Mouse (Mus musculus): ENCODE data around the gene Mkln1. TPM values are rescaled to one million over a fixed set of nuclear protein-coding genes. Genes with fewer than 3 reads are reported as not detected.

Gene Mkln1
- total RNA-seq (2015) = 139 and 155 TPM in 2 replicates
- 148 and 160 TPM in 2 replicates for total RNA-seq (2017)

DNA sequence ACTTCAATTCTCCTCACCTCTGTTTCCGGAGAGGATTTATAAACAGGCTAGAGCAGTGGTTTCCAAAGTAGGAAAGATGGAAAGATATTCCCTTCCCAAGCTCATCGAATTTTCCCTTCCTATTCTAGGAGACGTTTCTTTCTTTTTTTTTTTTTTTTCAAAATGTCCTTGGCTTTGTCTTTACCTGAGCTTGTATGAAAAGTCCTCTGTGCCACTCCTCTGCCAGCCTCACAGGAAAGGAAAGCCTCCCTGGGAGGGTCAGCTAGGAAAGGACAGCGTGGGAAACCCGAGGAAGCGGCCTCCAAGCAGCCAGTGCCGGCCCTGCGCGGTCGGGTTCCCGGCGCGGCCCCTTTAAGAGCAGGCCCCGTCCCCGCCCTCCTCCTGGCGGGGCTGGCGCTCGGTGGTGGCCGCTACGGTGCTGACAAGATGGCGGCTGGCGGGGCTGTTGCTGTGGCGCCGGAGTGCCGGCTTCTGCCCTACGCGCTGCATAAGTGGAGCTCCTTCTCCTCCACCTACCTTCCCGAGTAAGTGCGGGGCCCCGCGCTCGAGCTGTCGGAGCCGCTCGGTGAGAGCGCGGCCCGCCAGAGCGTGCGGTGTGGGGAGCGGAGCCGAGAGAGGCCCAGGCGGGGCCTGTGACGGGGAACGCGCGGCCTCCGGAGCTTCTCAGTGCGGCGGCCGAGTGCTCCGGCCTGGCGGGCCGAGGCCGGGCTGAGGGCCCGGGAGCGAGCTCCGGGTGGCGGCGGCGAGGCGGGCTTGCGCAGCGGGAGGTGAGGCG is at the start of gene Mkln1:
Gene Mkln1, plus strand, starts transcription at position 305 of the 775 bp plus-strand sequence.
- peak; percentile 94 for ATAC-seq (ENCODE audit: poor library complexity, severe bottlenecking)

DNA sequence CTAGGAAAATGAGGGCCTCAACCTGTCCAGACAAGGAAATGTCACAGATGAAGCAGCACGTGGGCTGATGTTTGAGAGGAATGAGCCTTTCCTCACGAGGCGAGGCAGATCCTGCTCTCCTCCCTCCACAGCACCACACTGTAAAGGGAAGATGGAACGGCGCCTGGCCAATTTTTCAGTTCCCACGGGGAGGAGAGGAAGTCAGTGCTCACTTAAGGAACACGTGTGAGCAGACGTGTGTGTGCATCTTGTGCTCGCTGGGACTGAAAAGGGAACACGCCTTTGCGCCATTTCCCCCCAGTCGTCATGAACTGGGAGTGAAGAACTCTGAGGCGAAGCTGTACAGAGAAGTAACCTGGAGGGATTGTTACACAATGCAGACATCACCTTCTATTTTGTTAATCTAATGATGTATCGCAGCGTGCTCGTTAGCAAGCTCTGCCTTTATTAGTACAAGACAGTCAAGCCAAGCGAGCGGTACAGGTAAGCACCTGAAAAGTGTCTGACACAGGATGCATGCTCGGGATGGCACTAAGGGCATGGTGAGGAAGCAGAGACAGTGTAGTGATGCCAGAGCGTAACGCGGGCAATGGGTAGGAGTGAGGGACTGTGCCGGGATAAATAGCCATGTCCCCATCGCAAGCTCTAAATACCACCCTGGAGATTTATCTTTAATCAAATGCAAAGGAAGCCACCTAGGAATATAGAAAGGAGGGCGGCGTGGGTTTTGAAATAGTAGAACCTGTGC is 41.9 kb upstream of the Mkln1 start:
- 0 out of 2 replicates have a peak, but pooled peaks have one; percentile 35 for ATAC-seq (ENCODE audit: poor library complexity, severe bottlenecking)

DNA sequence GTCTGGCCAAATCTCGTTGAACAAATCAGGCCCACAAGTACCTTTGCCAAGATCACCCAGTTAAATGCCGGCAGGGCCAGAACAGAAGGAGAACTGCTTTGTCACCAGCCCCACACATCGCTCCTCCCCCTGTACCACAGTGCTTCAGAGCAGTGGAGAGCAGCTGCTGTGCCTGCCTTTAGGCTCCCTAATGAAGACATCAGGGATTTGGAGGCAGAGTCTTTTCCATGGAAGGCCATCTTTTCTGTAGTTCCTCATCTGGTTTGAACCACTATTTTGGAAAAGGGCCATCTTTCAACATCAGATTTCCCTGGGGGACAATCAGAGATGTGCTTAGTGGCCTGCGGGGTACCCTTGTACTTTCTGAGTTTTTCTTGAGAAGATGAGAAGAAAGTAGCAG is 41.2 kb upstream of the Mkln1 start:
- ATAC-seq (ENCODE audit: poor library complexity, severe bottlenecking) = no peak

DNA sequence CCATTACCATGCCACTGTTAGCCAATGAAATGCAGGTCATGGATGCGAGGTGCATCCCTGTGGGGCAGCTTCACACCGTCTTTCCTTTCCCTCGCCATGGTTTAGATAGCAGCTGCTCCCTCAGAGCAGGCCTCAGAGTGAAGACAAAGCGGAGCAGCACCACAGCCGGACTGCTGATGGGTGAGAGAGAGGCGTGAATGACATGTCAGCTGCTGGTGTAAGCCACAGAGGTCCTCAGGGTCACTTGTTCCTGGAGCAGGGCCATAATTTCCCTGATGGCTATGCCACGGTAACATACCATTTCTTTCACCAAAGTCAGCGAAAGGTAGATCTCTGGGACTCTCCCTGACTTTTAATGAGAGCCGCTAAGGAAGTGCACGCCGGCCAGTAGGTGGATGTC is 35.9 kb upstream of the Mkln1 start:
- no peak for ATAC-seq (ENCODE audit: poor library complexity, severe bottlenecking)

DNA sequence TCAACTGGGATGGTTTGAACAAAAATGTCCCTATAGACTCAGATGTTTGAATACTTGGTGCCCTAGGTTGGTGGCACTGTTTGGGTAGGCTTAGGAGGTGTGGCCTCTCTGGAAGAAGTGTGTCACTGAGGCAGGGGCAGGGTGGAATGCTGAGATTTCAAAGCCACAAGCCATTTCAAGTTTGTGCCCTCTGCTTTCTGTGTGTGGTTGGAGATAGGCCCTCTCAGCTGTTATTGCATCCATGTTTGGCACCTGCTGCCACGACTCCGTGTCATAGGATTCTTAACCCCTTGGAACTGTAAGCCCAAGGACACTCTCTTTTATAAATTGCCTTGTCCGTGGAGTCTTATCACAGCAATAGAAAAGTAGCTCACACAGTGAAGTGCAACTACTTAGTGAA is 34.1 kb upstream of the Mkln1 start:
- no peak for ATAC-seq (ENCODE audit: poor library complexity, severe bottlenecking)

DNA sequence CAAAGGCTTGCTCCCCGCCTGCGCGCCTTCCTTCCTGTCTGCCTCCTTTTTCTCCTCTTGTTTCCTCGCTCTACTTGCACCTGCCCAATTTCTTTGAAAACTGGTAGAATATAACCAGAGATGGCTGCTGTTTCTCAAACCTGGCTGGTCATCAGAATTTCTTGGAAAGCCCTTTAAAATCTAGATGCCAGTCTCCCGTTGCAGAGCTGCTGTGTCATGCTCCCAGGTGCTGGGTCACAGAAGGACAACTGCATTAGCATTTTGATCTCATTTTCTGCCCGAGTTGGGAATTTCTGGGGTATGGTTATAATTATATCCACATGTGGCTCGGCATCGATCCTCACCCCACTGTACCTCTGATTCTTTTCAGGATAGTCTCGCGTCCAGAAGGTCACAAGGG is 30.6 kb upstream of the Mkln1 start:
- ATAC-seq (ENCODE audit: poor library complexity, severe bottlenecking) = no peak

DNA sequence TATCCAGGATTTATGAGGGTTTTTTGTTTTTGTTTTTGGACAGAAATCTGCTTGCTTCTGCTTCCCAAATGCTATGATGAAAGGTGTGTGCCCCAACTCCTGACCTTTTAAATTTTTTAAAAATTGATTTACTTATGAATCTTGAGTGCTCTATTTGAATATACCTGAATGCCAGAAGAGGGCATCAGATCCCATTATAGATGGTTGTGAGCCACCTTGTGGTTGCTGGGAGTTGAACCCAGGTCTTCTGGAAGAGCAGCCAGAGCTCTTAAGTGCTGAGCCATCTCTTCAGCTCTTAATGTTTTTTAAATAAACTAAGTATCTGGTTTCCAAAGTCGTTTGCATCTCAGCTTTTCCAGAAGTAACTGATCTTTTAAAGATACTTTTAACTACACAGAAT is 30.0 kb upstream of the Mkln1 start:
- no peak for ATAC-seq (ENCODE audit: poor library complexity, severe bottlenecking)

DNA sequence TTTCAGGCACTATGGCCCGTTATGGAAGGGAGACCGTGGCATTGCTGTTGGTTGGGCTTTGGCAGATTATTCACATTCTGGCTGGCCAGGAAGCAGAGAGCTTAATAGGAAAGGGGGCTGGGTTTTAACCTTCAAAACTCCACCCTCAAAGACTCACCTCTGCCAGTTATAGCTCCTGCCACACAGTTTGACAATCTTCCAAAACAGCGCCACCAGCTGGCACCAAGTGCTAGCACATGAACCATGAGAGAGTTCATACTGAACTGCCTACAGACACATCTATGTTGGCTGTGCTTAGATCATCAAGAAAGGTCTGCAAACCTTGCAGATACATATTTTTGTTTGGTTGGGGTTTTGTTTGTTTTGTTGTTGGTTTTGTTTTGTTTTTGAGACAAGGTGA is 28.7 kb upstream of the Mkln1 start:
- ATAC-seq (ENCODE audit: poor library complexity, severe bottlenecking) = no peak

DNA sequence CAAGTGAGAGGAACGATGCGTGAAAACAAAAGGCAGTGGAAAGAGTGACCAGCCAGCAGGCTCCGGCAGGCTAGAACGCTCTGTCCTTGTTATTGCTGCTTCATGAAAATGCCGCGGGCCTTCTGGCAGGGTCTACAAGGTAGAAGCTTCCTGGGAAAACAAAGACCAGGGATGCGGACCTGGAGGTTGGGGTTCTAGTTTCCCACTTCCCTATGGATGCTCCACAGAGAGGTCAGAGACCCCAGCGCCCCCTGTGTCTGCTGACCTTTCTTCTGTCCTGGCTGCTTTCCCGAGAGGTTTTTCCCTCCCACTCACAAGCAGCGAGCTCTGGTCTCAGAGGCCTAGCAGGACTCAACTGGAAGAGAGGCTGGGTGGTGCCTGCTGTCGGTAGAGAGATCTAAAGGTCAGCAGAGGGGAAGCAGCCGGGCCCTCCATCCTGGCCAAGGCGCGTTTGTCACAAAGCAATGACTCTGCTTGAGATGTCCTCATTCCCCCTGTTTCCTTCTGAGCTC is 27.9 kb upstream of the Mkln1 start:
- ATAC-seq (ENCODE audit: poor library complexity, severe bottlenecking) = no peak

DNA sequence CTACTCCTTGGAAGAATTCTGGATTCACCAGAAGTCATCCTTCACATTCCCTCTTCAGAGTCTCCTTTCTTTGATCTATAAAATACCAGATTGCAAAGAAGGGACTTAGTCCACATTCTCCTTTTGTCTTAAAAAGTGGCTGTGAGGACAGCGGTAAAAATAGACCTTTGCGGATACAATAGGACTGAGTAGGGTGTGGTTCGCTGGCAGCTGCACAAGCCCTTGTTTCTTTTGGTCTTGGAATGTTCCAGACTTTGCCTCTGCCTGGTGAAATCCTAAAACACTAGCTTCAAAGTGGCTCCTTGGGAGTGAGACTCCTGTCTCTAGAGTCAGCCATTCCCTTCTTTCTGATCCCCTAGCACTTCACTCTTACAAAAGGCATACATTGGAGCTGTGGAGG is 27.4 kb upstream of the Mkln1 start:
- ATAC-seq (ENCODE audit: poor library complexity, severe bottlenecking) = no peak

DNA sequence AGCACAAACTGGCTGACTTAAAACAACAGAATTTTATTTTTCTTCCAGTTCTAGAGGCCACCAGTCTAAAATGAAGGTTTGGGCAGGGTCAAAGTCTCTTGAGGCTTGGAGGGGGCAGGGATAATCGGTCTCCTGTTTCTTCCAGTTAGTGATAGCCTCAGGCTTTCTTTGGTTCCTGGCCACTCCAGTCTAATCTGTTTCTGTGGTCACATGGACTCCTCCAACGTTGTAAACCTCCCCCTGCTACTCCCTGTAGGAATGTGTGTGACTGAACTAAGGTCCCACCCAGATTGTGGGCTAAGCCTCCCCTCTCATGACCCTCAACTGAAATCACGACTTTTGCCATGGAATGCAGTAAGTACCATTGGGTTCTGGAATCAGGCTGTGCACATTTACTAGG is 25.9 kb upstream of the Mkln1 start:
- ATAC-seq (ENCODE audit: poor library complexity, severe bottlenecking) = 0 out of 2 replicates have a peak, but pooled peaks have one; percentile 7

DNA sequence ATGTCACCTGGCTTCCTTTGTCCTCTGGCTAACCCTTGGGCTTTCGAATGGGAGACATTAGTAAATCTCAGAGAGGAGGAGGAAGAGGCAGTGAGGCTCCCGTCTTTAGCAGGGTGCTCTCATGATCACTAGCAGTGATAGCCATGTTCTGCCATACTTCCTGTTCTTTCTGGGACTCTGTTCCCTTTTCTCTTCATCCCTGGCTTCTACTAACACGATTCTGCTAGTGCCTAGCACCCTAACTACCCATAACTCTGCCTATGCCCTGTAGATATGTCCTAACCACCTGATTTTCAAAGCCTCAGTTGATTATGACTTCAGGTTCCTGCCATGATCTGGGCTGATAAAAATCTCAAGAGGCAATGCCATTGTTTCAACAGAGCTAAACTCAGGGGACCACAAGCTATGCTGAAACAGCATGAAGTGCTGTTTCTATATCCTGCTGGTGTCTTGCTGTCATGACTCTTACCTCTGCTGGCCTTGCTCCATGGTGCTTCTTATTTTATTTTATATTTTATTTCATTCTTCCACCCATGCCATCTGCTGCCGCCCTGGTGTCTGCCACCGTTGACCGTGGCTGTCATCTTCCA is 25.4 kb upstream of the Mkln1 start:
- peak; percentile 63 for ATAC-seq (ENCODE audit: poor library complexity, severe bottlenecking)

DNA sequence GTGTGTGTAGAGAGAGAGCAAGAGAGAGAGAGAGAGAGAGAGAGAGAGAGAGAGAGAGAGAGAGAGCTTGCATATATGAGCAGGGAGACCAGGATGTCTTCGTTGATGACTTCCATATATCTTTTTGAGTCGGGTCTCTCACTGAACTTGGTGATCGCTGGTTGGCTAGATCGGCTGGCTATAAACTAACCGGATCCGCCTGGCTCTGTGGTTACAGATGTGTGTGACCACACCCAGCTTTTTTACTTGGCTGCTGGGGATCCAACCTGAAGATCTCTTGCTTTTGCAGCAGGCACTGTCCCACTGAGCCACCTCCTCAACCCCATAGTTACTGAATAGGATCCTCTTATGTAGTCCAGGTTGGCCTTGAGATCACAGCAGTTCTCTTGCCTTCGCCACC is 15.5 kb upstream of the Mkln1 start:
- no peak for ATAC-seq (ENCODE audit: poor library complexity, severe bottlenecking)

DNA sequence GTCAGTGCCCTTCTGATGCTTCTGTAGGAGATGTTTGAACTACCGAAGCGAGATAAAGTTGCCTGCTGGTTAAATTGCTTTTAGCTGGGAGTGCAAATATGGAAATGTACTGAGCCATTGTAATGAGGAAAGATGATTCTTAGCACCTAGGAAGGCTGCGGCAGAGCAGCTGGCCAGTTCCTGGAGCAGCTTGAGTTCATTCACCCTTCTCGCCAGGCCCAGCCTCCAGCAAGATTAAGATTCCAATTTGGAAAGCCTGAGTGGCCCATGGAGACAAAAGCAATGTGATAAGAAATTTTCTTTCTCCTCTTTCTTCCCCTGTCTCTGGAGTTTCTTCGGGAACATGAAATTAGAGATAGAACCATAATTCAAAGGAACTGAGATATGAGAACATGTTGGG is 13.7 kb upstream of the Mkln1 start:
- ATAC-seq (ENCODE audit: poor library complexity, severe bottlenecking) = no peak

DNA sequence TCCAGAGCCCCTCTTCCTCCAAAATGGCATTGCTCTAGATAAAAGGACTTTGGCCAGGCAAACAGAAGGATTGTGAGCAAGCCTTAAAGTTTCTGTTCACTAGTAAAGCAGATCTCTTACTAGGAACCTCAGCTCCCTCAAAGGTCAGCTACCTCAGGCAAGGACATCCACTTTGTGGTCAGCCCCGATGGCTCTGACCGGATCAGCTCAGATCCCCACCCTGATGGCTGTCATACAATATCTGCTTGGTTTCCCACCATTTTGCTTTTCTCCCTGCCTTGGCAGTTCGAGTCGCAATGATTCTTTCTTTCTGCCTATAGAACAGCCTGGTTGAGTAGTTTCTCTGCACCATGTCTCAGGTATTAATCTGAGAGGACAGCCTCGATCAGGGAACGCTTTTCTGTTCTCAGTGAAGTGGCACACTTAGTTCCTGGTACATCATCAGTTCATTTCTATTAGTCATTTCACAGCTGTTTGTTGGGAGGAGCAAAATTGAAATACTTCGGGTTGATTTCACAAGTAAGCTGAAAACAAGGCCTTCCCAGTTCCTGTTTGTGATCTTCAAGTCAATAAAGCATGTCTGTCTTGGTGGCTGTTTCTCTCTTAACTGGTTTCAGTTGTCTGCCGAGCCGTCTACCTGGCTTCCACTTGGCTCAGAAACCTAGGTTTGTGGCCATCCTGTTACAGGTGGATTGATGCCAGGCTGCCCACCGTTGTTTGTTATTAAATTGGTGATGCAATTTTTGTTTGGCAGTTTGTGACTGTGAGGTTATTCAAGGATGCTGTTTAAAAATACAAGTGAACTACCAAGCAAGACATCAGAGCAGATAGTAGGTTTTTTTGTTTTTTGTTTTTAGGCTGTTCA is 13.0 kb upstream of the Mkln1 start:
- peak; percentile 69 for ATAC-seq (ENCODE audit: poor library complexity, severe bottlenecking)

DNA sequence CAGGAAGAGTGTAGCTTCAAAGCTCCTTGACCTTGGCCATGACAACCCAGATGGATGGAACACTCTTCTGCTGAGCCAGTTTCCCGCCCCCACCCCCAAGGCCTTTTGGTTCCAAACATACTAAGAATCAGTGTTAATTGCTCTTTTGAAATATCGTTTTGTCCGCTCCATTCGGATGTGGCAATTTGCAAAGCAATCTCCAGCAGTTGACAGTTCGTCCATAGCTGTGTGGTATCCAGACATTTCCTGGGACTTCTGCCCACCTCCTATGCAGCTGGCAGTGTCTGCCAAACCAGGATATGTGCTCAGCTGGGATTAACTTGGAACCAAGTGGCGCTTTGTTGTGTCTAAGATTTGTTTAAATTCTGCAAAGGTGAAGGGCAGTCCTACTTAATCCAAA is 8.8 kb upstream of the Mkln1 start:
- no peak for ATAC-seq (ENCODE audit: poor library complexity, severe bottlenecking)

DNA sequence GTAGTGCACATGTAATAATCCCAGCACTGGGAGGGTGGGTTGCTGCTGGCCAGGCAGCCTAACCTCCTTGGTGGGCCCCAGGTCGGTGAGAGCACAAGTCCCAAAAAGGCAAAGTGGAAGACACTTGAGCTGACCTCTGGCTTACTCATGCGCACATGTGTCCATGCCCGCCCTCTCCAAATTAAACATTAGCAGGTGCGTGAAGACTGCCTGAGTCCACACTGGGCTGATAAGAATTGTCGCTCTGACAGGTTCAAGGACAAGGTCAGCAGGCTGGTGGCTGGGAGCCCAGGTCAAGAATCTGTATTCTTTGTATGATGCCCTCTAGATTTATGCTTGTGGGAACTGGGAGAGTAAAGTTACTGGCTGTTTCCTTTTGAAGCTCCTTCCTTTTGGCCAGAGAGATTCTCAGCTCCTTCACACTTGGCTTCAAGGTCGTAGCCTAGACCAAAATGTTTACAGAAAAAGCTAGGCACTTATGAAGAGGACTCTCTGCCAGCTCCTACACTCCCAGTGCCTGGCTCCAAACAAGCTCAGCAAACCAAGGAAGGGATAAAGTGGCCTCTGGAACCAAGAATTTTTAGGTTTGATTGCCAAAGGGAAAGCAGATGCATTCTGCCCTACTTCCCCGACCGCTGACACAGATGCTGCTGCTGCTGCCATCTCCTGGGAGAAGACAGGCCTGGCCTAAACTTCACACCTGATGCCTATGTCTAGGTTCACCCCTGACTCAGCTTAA is 8.1 kb upstream of the Mkln1 start:
- ATAC-seq (ENCODE audit: poor library complexity, severe bottlenecking) = no peak

DNA sequence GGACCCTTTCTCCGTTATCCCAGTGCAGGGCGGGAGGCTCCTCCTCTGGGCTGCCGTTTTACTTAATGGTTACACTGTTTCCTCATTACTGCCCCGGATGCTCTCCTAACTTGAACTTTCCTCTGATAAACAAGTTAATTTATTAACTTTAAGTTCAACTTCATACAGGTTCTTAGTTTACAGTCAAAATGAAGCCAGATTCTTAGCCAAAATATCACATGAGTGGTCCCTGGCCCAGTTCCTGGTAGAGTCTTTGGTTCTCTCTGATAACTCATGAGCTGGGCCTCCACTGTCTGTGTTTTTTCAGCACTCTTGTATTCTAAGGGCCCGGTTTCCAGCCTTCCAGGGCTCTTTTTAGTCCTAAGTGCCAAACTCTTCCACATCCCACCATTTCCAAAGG is 5.7 kb upstream of the Mkln1 start:
- ATAC-seq (ENCODE audit: poor library complexity, severe bottlenecking) = no peak

DNA sequence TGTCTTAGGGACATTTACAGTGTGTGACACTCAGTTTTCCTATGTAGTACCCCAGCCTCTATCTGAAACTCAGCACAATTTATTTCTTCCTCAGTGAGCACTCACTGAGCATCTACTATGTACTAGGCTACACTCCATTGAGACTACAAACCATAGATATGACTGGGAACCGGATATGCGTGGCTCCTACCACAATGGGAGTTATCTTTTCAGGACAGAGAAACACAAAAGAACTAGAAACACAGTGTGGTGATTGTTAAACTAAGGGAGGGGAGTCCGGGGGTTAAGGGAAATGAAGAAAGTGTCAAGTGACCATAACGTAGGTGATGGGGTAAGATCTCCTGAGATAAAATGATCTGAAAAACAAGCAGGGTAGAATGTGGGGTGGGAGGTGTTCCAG is 2.4 kb upstream of the Mkln1 start:
- ATAC-seq (ENCODE audit: poor library complexity, severe bottlenecking) = no peak

DNA sequence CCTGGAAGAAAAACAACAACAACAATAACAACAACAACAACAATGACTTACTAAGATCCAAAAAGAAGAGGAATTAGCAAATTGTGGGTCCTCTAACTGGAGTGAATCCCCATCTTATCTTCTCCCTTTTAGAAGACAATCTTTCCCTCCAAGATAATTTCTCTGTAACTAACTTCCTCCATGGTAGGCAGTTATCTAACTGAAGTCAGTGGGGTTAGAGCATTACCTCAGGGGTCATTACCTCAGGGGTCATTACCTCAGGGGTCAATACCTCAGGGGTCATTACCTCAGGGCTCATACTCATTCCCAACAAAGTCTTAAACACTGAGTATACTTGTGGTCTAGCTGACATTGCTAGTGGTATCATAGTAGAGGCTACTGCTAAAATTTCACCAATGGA is 1.2 kb upstream of the Mkln1 start:
- no peak for ATAC-seq (ENCODE audit: poor library complexity, severe bottlenecking)
